Mouse (Mus musculus): ENCODE measurements around the gene Phldb2.

The Phldb2 gene

DNA sequence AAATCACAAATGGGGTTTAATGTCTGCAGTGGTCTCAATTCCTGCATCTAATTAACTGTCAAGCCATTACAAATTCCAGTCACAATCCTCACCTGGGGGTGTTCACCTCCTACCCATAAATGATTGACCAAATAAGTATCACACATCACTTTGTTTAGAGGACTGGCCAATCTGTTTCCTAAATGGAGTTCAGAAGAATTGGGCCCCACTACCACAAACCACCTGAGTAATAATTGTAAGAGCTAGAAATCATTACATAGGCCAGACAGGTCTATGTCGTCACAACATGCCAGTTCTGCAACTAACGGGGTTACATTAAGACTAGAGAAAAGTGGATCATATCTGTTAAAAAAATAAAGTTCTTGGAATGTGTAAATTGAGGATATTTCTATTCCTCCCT lies 1.4 kb downstream of the Phldb2 start:
- DNase-seq (ENCODE audit: low read depth, low spot score) = no peak

DNA sequence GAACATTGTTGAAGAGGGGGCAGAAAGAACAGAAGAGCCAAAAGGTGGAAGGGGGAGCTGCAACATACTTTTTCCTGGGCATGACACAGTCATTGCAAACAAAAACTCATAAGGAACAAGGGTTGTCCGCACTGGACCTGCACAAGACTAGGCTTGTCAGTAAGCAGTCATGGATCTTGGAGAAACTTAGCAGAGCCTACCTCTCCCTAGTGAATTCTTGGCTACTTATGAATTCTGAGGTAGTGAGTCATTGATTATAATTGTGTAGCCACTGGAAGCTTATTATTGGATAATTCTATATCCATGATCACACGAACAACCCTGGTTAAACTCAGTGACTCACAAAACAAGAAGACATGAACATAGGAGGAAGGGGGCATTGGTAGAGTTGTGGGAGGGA lies 7.1 kb downstream of the Phldb2 start:
- DNase-seq (ENCODE audit: low read depth, low spot score) = no peak

DNA sequence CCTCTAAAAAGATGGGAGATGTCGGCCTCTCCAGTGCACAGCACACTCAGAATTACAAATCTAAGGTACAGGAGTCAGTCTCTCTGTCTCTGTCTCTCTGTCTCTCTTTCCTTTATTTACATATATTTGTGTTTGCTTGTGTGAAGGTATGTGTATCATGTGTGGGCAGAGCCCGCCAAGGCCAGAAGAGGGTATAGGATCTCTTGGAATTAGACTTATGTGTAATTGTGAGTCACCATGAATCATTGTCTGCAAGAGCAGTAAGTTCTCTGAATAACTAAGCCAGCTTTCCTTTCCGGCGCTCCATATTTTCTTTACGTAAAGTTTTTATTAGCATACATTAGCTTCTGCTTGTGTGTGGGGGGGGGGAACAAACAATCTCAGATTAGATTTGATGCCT lies 7.7 kb downstream of the Phldb2 start:
- no peak for DNase-seq (ENCODE audit: low read depth, low spot score)

DNA sequence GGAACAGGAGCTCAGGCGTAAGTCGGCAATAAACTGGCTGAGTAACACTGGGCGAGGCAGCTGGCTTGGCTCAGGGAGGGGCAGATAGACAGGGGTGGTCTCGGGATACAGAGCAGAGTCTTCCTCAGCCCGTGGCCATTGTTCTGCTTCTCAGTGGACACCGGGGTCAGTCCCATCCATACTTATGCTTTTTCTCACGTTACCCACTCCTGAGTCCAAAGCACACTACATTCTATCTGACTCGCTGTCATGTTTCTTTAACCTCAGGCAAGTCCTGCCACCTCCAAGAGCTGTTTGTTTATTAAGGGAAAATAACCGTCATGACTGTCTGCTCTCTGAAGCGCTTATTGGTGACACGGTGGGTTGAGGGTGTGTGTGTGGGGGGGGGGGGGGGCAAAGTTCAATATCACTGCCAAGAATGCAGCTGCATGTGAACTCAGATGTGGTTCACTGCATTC lies 8.2 kb downstream of the Phldb2 start:
- DNase-seq (ENCODE audit: low read depth, low spot score) = no peak

DNA sequence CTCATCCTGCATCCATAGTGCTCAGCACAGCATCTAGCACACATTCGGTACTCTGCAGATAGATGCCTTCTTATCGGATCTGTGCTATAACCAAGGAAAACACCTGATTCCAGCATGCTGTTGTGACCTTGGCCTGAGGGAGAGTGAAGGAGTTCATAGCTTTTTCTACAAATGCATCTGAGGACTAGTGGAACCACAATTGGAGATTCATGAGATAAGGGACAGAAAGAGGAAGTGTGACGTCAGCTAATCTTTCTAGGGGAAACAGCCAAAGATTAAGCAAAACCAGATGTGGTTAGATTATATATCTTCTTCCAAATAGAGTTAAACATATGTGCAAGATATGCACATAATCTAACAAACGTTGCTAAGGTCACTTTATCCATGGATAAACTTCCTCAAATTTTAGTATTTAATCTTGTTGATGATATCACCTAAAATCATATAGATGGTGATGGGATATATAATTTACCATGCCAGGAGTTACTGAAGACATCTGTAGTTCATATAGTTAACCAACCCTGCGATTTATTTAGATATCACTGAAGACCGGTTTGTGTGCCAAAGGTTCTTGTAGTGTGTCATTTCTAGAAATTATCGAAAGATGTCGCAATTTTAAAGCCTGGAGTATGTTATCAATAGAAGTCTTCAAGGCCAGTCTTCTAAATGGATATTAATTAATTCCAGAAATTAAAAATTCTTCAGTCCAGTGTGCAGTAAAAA lies 11.1 kb downstream of the Phldb2 start:
- peak; percentile 78 for DNase-seq (ENCODE audit: low read depth, low spot score)

DNA sequence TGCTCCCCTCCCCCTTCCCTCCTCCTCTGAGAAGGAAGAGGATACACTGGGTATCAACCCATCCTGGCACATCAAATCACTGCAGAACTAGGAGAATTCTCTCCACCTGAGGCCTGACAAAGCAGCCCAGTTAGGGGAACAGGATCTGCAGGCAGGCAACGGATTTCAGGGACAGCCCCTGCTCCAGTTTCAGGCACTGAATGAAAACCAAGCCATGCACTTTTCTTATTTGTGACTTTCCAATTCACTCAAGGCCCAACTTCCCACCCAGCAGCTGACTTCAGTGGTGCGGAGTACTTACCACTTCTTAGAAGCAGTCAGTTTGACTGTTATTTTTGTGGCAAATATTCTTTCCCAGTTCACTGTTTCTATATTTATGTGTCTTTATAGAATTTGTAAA lies 12.7 kb downstream of the Phldb2 start:
- no peak for DNase-seq (ENCODE audit: low read depth, low spot score)

DNA sequence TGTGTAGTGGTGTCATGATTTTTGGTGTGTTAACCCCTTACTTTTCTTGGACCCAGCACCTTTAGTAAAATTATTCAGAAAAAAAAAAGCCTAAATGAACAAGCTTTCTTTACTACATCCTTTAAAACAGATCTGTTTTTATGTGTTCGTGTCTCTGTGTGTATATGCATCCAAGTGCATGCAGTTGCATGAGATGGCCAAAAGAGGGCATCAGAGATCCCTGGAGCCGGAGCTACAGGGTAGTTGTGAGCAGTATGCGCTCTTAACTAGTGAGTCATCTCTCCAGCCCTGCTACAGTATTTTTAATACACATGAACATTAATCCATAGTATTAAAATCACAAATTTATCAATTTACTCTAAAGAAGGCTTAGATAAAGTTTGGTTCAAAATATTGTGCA lies 14.0 kb downstream of the Phldb2 start:
- peak; percentile 16 for DNase-seq (ENCODE audit: low read depth, low spot score)

DNA sequence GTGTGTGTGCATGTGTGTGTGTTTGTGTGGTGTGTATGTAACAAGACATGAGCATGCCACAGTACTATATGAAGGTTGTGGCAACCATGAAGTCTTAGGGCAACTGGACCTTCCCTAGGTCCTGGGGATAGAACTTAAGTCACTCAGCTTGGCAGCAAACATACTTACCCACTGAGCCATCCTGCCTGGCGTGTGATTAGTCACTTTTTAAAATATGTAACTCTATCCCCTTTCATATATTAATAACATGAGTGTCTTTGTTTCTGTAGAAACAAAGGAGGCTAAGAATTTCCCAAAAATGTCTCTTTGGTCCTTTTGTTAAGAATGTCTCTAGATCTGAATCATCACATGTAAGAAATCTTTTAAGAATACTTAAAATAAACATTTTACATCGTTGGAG lies 16.0 kb downstream of the Phldb2 start:
- no peak for DNase-seq (ENCODE audit: low read depth, low spot score)

DNA sequence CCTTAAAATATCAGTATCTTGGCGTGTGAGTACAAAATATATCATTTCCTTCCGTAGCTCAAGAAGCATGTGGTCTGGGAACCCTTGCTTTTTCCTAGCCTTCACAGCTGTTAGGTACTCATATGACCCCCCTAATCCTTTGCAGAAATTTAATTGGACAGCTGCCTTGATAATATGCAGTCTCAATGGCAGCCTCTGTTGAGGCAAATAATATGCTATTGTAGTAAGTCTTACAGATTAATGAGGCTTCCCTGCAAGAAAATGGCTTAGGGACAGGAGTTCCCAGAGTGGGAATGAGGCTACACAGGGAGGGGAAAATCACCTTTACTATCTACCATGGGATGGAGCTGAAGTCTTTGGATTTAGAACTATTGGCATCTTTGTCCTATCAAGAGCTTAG lies 16.9 kb downstream of the Phldb2 start:
- DNase-seq (ENCODE audit: low read depth, low spot score) = no peak

DNA sequence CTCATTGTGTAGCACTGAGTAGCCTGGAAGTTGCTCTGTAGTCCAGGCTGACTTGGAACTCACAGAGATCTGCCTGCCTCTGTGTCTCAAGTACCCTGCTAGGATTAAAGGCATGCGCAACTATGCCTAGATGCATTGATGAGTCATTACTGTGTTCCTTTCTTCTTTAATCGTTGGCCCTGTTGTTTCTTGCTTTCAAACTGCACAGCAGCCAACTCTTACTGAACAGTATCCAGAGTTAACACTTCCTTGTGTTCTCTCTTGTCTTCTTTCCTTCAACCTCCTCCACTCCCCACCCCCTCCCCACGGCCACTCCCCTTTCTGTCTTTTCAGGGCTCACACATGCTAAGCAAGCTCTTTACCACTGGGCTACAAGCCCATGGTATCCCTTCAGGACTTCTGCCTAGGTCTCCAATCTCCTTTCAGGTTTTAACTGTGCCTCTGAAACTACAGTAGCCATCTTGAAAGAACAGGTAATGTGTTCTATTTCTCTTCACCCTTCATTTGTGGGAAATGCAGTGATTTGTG lies 17.4 kb downstream of the Phldb2 start:
- DNase-seq (ENCODE audit: low read depth, low spot score) = no peak

DNA sequence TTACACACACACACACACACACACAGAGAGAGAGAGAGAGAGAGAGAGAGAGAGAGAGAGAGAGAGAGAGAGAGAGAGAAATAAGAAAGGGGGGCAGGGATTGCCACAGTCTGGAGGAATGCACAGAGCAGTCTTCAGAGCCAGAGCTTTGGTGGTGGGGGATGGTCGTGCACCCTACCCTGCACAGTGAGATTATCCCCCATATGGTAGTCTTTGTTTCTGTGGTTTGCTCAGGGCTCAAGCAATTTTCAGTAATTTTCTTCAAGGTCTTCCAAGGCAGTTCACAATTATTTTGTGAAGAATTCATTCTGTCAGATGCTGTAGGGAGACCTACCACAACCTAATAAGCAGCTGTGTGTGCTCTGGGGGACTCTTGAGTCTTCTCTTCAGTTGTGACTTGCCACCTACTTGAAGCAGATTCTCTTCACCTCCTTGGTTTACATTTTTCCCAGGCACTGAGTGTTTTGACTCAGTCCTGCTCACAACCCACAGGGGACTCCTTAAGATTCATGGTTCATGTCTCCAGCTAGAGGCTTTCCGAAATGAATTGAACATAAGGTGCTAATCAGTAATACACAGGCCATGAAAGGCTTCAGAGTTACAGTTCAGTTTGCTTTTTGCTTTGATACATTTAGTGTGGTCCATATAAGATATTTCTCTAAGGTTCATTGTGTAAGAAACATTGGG lies 18.5 kb downstream of the Phldb2 start:
- no peak for DNase-seq (ENCODE audit: low read depth, low spot score)

DNA sequence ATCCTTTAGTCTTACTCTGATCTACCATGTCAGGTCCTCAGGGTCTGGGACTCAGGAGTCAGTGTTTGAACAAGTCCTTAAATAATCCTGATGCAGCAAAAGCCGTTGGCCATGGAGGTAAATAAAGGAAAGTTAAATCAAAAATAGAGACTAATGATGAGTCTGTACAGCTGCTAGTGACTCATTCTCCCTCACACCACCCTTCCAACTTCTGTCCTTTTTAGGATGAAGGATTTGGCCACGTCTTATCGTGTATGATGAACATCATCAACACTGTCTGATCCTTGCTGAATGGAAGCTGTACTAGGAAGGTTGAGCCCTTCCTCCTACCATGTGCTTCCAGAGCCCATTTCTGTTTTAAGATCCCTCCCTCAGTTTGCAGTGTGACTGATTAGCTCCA lies 23.1 kb downstream of the Phldb2 start:
- no peak for DNase-seq (ENCODE audit: low read depth, low spot score)

DNA sequence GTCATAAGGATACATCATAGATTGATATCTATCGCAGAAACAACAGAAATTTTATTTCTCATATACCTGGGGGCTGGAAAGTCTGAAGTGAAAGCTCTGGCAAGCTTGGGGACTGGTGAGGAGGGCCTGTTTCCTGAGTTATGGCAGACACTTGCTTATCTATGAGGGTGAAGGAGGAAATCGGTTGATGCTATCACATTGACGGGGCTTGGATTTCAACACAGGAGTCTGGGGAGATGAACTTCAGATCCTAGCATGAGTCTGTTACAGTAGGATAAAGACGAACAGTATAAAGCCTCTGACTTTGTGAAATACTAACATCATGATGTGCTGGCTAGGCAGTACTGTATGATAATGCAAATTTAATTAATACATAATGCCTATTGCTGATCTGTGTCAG lies 25.3 kb downstream of the Phldb2 start:
- no peak for DNase-seq (ENCODE audit: low read depth, low spot score)

DNA sequence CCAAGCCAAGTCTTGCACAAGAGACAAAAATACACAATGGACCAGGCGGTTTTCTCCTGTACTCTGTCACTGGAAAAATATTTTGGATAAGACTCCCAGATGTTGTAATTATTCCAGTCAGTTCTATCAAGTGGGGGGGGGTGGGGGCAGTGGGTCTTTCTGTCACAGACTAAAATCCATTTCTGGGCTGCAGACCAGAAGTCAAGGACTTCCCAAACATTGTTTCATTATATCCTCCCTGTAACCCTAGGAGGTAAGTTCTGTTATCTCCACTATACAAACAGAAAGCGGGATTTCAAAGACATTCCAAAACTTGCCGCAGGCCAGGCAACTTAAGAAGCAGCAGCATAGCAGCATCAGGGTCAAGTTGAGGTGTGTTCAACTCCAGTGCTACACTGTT lies 25.8 kb downstream of the Phldb2 start:
- DNase-seq (ENCODE audit: low read depth, low spot score) = no peak

DNA sequence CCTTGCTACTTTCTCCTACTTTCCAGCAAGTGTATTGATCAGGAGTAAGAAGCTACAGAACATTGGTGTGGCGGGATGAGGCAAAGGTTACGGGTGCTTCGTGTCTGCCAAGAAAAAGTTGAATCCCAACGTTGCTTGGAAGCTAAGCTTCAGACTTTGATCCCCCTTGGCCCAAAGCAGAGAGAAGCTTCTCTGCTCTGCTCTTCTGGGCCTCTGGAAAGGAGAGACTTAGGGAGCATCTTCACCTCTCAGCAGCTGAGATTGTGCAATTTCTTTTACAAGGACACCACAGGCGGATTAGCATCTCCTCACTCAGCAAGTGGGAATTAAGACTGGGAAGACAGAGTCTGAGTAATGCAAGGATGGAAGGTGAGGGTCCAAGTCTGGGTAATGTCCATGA lies 26.5 kb downstream of the Phldb2 start:
- DNase-seq (ENCODE audit: low read depth, low spot score) = no peak

DNA sequence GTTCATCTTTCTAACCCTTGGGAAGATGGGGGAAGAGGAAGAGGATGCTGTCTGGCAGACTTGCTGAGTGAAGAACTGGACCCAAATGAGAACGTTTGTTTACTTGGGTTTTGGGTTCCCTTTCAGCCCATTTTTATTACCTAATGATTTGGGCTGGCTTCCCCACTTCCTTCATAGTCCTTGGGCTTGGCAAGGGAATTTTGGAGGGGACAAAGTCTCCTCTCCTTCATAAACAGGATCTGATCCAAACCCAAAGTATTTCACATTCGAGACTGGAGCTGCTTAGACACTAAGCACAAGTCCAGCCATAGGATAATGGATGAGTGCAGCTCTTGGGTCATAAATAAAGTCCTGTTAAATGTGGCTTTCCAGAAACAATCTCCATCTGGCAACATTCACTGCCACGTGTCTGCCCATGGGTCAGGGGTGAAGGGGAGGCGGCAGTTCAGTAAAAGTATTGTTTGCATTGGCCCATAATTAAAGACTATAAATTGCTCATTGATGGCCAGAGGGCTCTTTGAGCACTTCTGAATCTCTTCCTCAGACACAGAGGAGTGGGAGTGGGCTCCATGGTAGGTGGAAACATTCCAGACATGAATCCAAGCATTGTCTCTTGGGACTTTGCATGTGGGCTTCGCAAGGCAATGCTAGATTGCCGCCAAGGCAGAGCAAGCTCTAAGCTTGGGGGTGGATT lies 29.5 kb downstream of the Phldb2 start:
- DNase-seq (ENCODE audit: low read depth, low spot score) = no peak

DNA sequence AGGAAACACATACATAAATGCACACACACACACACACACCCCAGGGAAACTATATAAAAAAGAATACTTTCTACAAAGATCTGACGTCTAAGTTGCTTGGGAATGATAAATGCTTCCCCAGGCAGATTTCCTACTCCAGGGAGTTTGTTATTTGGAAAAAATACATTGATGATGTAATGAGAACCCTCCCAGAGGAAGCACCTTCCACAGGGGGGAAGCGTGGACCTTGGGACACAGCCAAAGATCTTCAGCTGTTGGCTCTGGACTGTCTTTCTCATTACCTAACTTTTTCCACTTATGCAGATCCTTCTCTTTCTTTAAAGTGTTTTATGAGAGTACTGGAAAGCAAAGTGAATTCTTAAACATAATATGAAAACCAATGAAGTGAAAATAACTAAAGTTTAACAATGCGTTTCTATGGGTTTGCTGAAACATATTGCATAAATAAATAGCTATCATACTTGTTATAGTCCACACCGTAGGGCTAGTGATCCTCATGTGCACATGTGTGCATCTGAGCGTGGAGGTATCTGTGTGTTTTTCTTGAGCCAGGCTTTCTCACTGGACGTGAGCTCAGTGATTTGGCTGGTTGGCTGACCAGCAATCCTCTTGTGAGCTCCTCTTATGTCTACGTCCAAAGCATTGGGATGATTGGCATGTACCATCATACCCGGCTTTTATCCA lies 30.7 kb downstream of the Phldb2 start:
- DNase-seq (ENCODE audit: low read depth, low spot score) = no peak

DNA sequence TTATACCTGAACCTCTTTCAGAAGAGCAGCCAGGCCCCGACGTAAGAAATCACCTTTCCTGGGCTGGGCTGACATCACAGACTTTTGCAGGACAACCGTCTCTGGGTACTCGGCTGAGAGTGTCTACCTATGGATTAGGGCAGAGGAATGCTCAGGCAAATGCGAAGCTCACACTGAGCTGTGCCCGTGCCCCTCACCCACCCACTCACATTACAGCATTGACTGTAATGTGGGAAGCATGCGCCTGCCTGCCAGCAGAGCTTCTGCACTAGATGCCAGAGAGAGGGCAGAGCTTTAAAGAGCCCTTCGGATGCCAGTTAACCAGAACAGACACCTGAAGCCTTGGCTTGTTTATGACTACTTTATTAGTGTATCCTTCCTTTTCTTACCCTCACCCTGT lies 33.8 kb downstream of the Phldb2 start:
- DNase-seq (ENCODE audit: low read depth, low spot score) = no peak

DNA sequence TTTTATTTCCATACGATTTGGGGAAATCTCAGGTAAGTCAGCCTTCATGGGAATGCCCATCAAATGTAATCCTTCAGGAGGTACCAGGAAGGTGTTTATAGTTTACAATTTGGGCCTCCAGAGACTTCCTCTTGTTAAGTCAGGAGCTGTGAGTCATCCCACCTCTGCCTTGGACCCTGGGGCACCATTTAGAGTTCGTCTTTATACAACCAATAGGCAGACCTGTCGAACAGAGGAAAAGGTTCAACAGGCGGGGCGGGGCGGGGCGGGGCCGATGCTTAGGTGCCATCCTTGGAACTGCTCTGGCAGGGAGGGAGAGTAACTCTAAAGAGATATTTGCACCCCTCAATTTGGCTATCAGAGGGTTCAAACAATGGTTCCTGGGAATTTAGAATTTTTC lies 49.8 kb downstream of the Phldb2 start:
- DNase-seq (ENCODE audit: low read depth, low spot score) = no peak

DNA sequence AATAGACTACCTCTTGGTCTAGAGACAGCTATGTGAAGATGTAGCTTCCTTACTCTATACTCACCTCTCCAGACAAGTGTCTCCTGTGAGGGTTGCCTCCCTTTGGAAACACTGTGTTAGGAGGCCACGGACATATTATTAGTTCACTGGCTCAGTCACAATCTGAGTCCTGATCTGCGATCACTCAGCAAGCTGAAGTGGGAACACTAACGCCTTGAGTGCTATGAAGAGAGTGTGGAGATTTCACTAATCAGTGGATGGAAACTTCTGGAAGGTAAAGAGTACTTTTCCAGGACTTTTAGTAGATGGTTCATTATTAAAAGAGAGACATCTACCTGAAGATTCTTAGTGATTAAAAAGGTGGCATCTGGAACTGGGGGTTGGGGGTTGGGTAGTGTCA lies 54.9 kb downstream of the Phldb2 start:
- DNase-seq (ENCODE audit: low read depth, low spot score) = no peak

DNA sequence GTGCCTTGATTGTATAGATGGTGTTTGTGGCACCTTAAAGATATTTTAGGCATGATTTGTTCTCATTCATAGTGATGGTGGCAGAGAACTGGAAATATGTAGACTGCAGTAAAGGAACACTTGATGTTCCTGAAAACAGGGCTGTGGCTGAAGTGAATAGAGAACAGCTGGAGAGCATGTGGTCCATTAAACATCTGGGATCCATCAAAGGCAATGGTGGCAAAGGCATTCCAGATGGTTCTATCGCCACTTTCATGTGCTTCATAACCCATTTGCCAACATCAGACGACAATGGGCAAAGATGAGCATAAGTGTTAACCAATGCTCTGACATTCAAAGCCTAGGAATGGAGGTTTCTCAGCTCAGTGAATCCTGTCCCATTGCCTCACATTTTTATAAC lies 56.8 kb downstream of the Phldb2 start:
- no peak for DNase-seq (ENCODE audit: low read depth, low spot score)

DNA sequence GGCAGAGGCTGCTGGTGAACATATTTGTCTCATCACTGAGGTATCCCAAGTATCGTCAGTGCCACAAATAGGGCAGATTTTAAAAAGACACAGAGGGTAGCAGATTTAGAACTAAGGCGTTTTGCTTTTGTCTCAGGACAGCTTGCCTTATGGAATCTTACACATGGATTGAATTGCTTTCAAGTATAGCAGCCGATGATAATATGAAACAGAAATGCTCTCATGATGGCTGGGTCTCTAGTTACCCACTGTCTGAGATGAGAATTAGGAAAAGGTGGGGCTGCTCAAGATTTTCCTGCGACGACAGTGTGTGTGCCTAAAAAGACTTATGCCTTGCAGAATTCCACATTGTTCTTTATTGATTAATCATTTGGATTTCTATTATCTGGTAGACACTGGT lies 58.4 kb downstream of the Phldb2 start:
- no peak for DNase-seq (ENCODE audit: low read depth, low spot score)
